Mouse (Mus musculus): Measurements from ENCODE around the gene Cdc34. TPM values are rescaled to one million over a fixed set of nuclear protein-coding genes. Genes with fewer than 3 reads are reported as not detected.

Cdc34 gene
- total RNA-seq, 1 experiment = 507 TPM

DNA sequence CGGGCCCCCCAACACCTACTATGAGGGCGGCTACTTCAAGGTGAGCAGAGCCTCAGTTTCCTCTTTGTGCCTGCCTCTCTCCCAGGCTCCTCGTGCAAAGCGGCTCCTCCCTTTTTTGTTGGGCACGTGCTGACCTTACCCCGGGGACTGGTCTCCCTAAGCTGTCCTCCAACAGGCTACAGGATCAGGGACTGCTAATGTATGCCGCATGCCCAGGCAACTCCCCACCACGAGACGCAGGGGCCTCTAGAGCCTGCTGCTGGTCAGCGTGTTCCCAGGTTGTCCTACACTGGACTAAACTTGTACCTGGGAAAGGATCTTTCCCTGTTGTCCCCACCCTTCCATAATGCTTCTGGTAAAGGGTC is 538 bp downstream of the Cdc34 start:
- Histone ChIP-seq H3K9ac (ENCODE audit: insufficient read depth, low read depth, low read length, poor library complexity, severe bottlenecking) (peak overlapping the region; percentile 91), H3K36me3 (ENCODE audit: control insufficient read depth, insufficient read depth, low read length, poor library complexity, severe bottlenecking) (peaks cover 39% of the 10 kb centered on the region), H3K4me1 (ENCODE audit: control insufficient read depth in 2 of 2, insufficient read depth in 2 of 2, low read length in 2 of 2, poor library complexity in 1 of 2) (peaks cover 5 to 29% of the 10 kb centered on the region in 2 experiments), H3K4me3 (ENCODE audit: insufficient read depth in 1 of 2, low read depth in 1 of 2, low read length in 2 of 2, poor library complexity in 1 of 2, severe bottlenecking in 1 of 2) (peak overlapping the region; percentile 94 to 100), H3K9me3 (ENCODE audit: control insufficient read depth, insufficient read depth, low read depth, low read length) (no peaks in the 10 kb centered on the region), H3K27ac (ENCODE audit: insufficient read depth, low read depth, low read length, poor library complexity, severe bottlenecking) (peak overlapping the region; percentile 90)
- TF ChIP-seq MAFK (IDR thresholded peaks at IDR 0.05; ENCODE audit: insufficient read depth, low read depth, low read length) = no peak
- TF ChIP-seq HCFC1 (IDR thresholded peaks at IDR 0.05; ENCODE audit: borderline replicate concordance, insufficient read depth, low read length) = 0 out of 2 replicates have a peak, but pooled peaks have one; percentile 11
- no peak for TF ChIP-seq ZNF384 (IDR thresholded peaks at IDR 0.05; ENCODE audit: low read depth, low read length)
- TF ChIP-seq ZC3H11A (IDR thresholded peaks at IDR 0.05; ENCODE audit: borderline replicate concordance, low read depth, low read length) = no peak
- TF ChIP-seq CHD2 (IDR thresholded peaks at IDR 0.05; ENCODE audit: low read depth, low read length) = no peak
- DNase-seq (ENCODE audit: low read depth, low spot score) = no peak
- in situ Hi-C loops (cut with MboI; ENCODE audit: low sequenced_read_pairs in 2 of 2, unreplicated experiment in 2 of 2) = no loop called here

- Histone ChIP-seq H3K4me3 (ENCODE audit: insufficient read depth in 1 of 2, low read depth in 1 of 2, low read length in 2 of 2, poor library complexity in 1 of 2, severe bottlenecking in 1 of 2) (peak overlapping the region; percentile 94 to 100), H3K4me1 (ENCODE audit: control insufficient read depth in 2 of 2, insufficient read depth in 2 of 2, low read length in 2 of 2, poor library complexity in 1 of 2) (peaks cover 5 to 32% of the 10 kb centered on the region in 2 experiments), H3K36me3 (ENCODE audit: control insufficient read depth, insufficient read depth, low read length, poor library complexity, severe bottlenecking) (peaks cover 44% of the 10 kb centered on the region), H3K27ac (ENCODE audit: insufficient read depth, low read depth, low read length, poor library complexity, severe bottlenecking) (peak overlapping the region; percentile 90), H3K9me3 (ENCODE audit: control insufficient read depth, insufficient read depth, low read depth, low read length) (no peaks in the 10 kb centered on the region), H3K9ac (ENCODE audit: insufficient read depth, low read depth, low read length, poor library complexity, severe bottlenecking) (peak overlapping the region; percentile 91)
- peak; percentile 76 for DNase-seq (ENCODE audit: low read depth, low spot score)
- in situ Hi-C loops (cut with MboI; ENCODE audit: low sequenced_read_pairs in 2 of 2, unreplicated experiment in 2 of 2) = no loop called here
- TF ChIP-seq CHD2 (IDR thresholded peaks at IDR 0.05; ENCODE audit: low read depth, low read length) (no peak), MAFK (IDR thresholded peaks at IDR 0.05; ENCODE audit: insufficient read depth, low read depth, low read length) (no peak), ZNF384 (IDR thresholded peaks at IDR 0.05; ENCODE audit: low read depth, low read length) (no peak), HCFC1 (IDR thresholded peaks at IDR 0.05; ENCODE audit: borderline replicate concordance, insufficient read depth, low read length) (0 out of 2 replicates have a peak, but pooled peaks have one; percentile 14), ZC3H11A (IDR thresholded peaks at IDR 0.05; ENCODE audit: borderline replicate concordance, low read depth, low read length) (no peak)
Observed at GRCm38 (mm10) chr10:79682916-79683582, 1.1 kb downstream of the Cdc34 start.

DNA sequence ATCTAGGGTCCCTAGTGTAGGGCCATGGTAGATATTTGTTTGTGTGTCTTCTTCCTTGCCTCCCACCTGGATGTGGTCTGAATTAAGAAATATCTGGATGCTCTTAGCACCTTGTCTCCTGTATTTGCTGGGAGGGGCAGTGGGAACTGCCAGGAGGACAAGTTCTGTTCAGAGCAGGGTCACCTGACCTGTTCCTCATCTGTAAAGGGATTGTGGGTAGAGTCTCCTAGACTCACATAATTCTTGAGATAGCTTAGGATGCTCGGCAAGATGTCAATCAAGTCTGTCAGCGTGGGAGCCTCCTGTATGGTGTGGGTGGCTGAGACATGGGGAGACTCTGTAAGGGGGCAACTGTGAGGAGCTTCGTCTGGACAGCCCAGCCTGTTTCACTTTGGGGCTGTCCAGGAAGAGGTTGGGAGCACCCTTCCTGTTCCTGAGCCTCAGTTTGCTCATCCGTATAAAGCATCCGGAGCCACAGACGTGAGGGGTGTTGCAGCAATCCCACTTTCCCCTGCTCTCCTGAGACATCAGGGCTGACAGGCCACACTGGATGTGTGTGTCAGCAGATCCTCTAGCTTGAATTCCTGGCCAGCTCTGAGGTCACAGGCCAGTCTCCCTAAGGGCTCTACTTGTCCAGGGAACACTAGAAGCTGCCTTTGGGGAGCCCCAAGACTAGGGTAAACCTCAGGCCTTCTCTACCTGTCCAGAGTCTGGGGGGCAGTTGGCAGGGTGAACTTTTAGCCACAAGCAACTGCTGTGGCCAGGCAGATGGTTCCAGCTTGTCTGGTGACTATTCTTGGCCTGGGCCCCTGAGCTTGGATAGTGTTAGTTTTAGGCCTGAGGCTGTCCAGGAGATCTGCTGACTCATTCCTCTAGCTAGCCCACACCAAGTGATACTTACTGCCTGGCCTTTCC is 2.0 kb downstream of the Cdc34 start:
- H3K4me1 ChIP-seq (ENCODE audit: control insufficient read depth in 2 of 2, insufficient read depth in 2 of 2, low read length in 2 of 2, poor library complexity in 1 of 2) = peaks cover 5 to 35% of the 10 kb centered on the region in 2 experiments
- peak overlapping the region; percentile 94 to 100 for H3K4me3 ChIP-seq (ENCODE audit: insufficient read depth in 1 of 2, low read depth in 1 of 2, low read length in 2 of 2, poor library complexity in 1 of 2, severe bottlenecking in 1 of 2)
- H3K9me3 ChIP-seq (ENCODE audit: control insufficient read depth, insufficient read depth, low read depth, low read length) = no peaks in the 10 kb centered on the region
- DNase-seq (ENCODE audit: low read depth, low spot score) = no peak
- 0 out of 2 replicates have a peak, but pooled peaks have one; percentile 13 for TF ChIP-seq MAFK (IDR thresholded peaks at IDR 0.05; ENCODE audit: insufficient read depth, low read depth, low read length)
- TF ChIP-seq ZC3H11A (IDR thresholded peaks at IDR 0.05; ENCODE audit: borderline replicate concordance, low read depth, low read length) = no peak
- H3K36me3 ChIP-seq (ENCODE audit: control insufficient read depth, insufficient read depth, low read length, poor library complexity, severe bottlenecking) = peaks cover 52% of the 10 kb centered on the region
- peak overlapping the region; percentile 91 for H3K9ac ChIP-seq (ENCODE audit: insufficient read depth, low read depth, low read length, poor library complexity, severe bottlenecking)
- in situ Hi-C loops (cut with MboI; ENCODE audit: low sequenced_read_pairs in 2 of 2, unreplicated experiment in 2 of 2) = no loop called here
- H3K27ac ChIP-seq (ENCODE audit: insufficient read depth, low read depth, low read length, poor library complexity, severe bottlenecking) = peak overlapping the region; percentile 28; the same call in 1 of the 2 replicates

GRCm38 (mm10) chr10:79684770-79685600 is 3.0 kb downstream of the Cdc34 start:
- H3K9ac ChIP-seq (ENCODE audit: insufficient read depth, low read depth, low read length, poor library complexity, severe bottlenecking) = no peak overlapping the region
- no peak overlapping the region; a peak in 1 of 4 replicates for H3K4me3 ChIP-seq (ENCODE audit: insufficient read depth in 1 of 2, low read depth in 1 of 2, low read length in 2 of 2, poor library complexity in 1 of 2, severe bottlenecking in 1 of 2)
- no peak for DNase-seq (ENCODE audit: low read depth, low spot score)
- no peaks in the 10 kb centered on the region for H3K9me3 ChIP-seq (ENCODE audit: control insufficient read depth, insufficient read depth, low read depth, low read length)
- peaks cover 5 to 35% of the 10 kb centered on the region in 2 experiments for H3K4me1 ChIP-seq (ENCODE audit: control insufficient read depth in 2 of 2, insufficient read depth in 2 of 2, low read length in 2 of 2, poor library complexity in 1 of 2)
- peaks cover 53% of the 10 kb centered on the region for H3K36me3 ChIP-seq (ENCODE audit: control insufficient read depth, insufficient read depth, low read length, poor library complexity, severe bottlenecking)
- in situ Hi-C loops (cut with MboI; ENCODE audit: low sequenced_read_pairs in 2 of 2, unreplicated experiment in 2 of 2) = no loop called here
- H3K27ac ChIP-seq (ENCODE audit: insufficient read depth, low read depth, low read length, poor library complexity, severe bottlenecking) = no peak overlapping the region; the same call in 1 of the 2 replicates
- TF ChIP-seq HCFC1 (IDR thresholded peaks at IDR 0.05; ENCODE audit: borderline replicate concordance, insufficient read depth, low read length) (no peak), ZC3H11A (IDR thresholded peaks at IDR 0.05; ENCODE audit: borderline replicate concordance, low read depth, low read length) (no peak), CHD2 (IDR thresholded peaks at IDR 0.05; ENCODE audit: low read depth, low read length) (no peak), ZNF384 (IDR thresholded peaks at IDR 0.05; ENCODE audit: low read depth, low read length) (no peak), MAFK (IDR thresholded peaks at IDR 0.05; ENCODE audit: insufficient read depth, low read depth, low read length) (no peak)

Measured in ES-E14 (cell line).